Mouse (Mus musculus) adrenal gland, adult (tissue): ENCODE results near the gene Opcml.

ENCODE experiments used
- DNase-seq, 2 experiments: peaks; one replicate each; pipeline ENCODE4 v3.0.0; 2022 to 2023; ENCODE audit warnings: low spot score in 1 of 2; ENCODE audit not compliant: inconsistent age in 2 of 2

Opcml gene

GRCm38 (mm10) chr9:28587857-28588388 lies 797.3 kb downstream of the Opcml start:
- DNase-seq: no peak

- DNase-seq: no peak
Observed at GRCm38 (mm10) chr9:28588488-28588887, 797.9 kb downstream of the Opcml start.

- DNase-seq: no peak
Observed at GRCm38 (mm10) chr9:28592208-28592607, 801.6 kb downstream of the Opcml start.

- DNase-seq: no peak
Observed at GRCm38 (mm10) chr9:28595062-28595461, 804.5 kb downstream of the Opcml start.

- no peak for DNase-seq
Observed at GRCm38 (mm10) chr9:28605561-28605960, 815.0 kb downstream of the Opcml start.

GRCm38 (mm10) chr9:28613683-28614620 lies 823.4 kb downstream of the Opcml start:
- DNase-seq: peak in 1 of 2 experiments; percentile 30

- no peak for DNase-seq
Observed at GRCm38 (mm10) chr9:28615447-28615846, 824.9 kb downstream of the Opcml start.

GRCm38 (mm10) chr9:28617666-28618065 lies 827.1 kb downstream of the Opcml start:
- no peak for DNase-seq

GRCm38 (mm10) chr9:28618186-28618892 lies 827.8 kb downstream of the Opcml start:
- DNase-seq: no peak

- no peak for DNase-seq
Observed at GRCm38 (mm10) chr9:28621939-28622338, 831.4 kb downstream of the Opcml start.

GRCm38 (mm10) chr9:28624870-28625269 lies 834.3 kb downstream of the Opcml start:
- no peak for DNase-seq

GRCm38 (mm10) chr9:28642766-28643165 lies 852.2 kb downstream of the Opcml start:
- DNase-seq: no peak

- no peak for DNase-seq
Observed at GRCm38 (mm10) chr9:28644063-28644462, 853.5 kb downstream of the Opcml start.

GRCm38 (mm10) chr9:28650089-28650488 lies 859.5 kb downstream of the Opcml start:
- no peak for DNase-seq

GRCm38 (mm10) chr9:28659996-28660395 lies 869.4 kb downstream of the Opcml start:
- DNase-seq: no peak

- no peak for DNase-seq
Observed at GRCm38 (mm10) chr9:28662882-28663281, 872.3 kb downstream of the Opcml start.

GRCm38 (mm10) chr9:28680309-28680708 lies 889.7 kb downstream of the Opcml start:
- no peak for DNase-seq

- no peak for DNase-seq
Observed at GRCm38 (mm10) chr9:28681252-28682037, 890.9 kb downstream of the Opcml start.

- DNase-seq: no peak
Observed at GRCm38 (mm10) chr9:28683951-28684470, 893.4 kb downstream of the Opcml start.

- no peak for DNase-seq
Observed at GRCm38 (mm10) chr9:28686942-28687611, 896.5 kb downstream of the Opcml start.
